Mouse (Mus musculus) urinary bladder, postnatal 0 days (tissue): ENCODE data around the gene Fam13c. TPM values are rescaled to one million over a fixed set of nuclear protein-coding genes. Genes with fewer than 3 reads are reported as not detected.

Experiments
- polyA plus RNA-seq: library from polyadenylated mRNA; unstranded; fragments of >200 nt; fragmentation: Nextera tagmentation; extraction: Ambion mirVana; gene quantifications from 2 replicates; pipeline ENCODE4 v1.2.1, GENCODE M21; 2015

Gene Fam13c
- polyA plus RNA-seq, result 13.4 and 13.7 TPM in 2 replicates

GRCm38 (mm10) chr10:70439676-70440521, at the start of gene Fam13c:
Gene Fam13c, plus strand, starts transcription at chr10:70440481.

Other genes with a start within 250 kb of the Fam13c start
- 0.63 and 1.0 TPM in 2 replicates for gene Mrln, start 235.8 kb upstream of the Fam13c start, polyA plus RNA-seq
- 0.80 and 1.0 TPM in 2 replicates for gene Slc16a9, start 195.4 kb upstream of the Fam13c start, polyA plus RNA-seq
- 0.34 and 0.47 TPM in 2 replicates for gene Phyhipl, start 215.5 kb downstream of the Fam13c start, polyA plus RNA-seq